Mouse (Mus musculus) lung, postnatal 0 days (tissue): ENCODE measurements around the gene Nkg7. TPM values are rescaled to one million over a fixed set of nuclear protein-coding genes. Genes with fewer than 3 reads are reported as not detected.

ENCODE experiments used
- ATAC-seq: fragments of 200-750 bp; cut with Nextera tagmentation; 2 replicates; pipeline ENCODE4 v1.8.0; 2017; ENCODE audit warnings: moderate library complexity
- DNase-seq: peaks from one replicate; pipeline ENCODE4 v3.0.0-alpha.2; 2016; ENCODE audit warnings: low spot score
- H3K27ac ChIP-seq: fragments of 300-500 bp; sonication (generic); 2 replicates; pipeline ENCODE4 v1.5.1; 2014; ENCODE audit warnings: antibody characterized with exemption, mild to moderate bottlenecking, low read length, mixed read lengths
- H3K27me3 ChIP-seq: fragments of 300-500 bp; sonication (generic); replicated peaks from 2 replicates; pipeline ENCODE4 v1.6.1; 2014; ENCODE audit warnings: low read length, mixed read lengths; ENCODE audit not compliant: insufficient read depth
- H3K36me3 ChIP-seq: fragments of 300-500 bp; sonication (generic); 2 replicates; pipeline ENCODE4 v1.6.1; 2014; ENCODE audit warnings: low read length, mixed read lengths; ENCODE audit not compliant: insufficient read depth
- H3K4me1 ChIP-seq: fragments of 300-500 bp; sonication (generic); 2 replicates; pipeline ENCODE4 v1.6.1; 2014; ENCODE audit warnings: antibody characterized with exemption, low read depth, low read length, mixed read lengths; ENCODE audit not compliant: insufficient read depth
- H3K4me2 ChIP-seq: fragments of 300-500 bp; sonication (generic); replicated peaks from 2 replicates; pipeline ENCODE4 v1.6.1; 2014; ENCODE audit warnings: low read depth, mild to moderate bottlenecking, low read length, moderate library complexity, mixed read lengths
- H3K4me3 ChIP-seq: fragments of 300-500 bp; sonication (generic); 2 replicates; pipeline ENCODE4 v1.5.1; 2014; ENCODE audit warnings: low read depth, low read length
- H3K9ac ChIP-seq: fragments of 300-500 bp; sonication (generic); replicated peaks from 2 replicates; pipeline ENCODE4 v1.6.1; 2014; ENCODE audit warnings: low read depth, mild to moderate bottlenecking
- H3K9me3 ChIP-seq: fragments of 300-500 bp; sonication (generic); 2 replicates; pipeline ENCODE4 v1.6.1; 2016; ENCODE audit warnings: low read length, mixed read lengths
- CTCF ChIP-seq: IDR thresholded peaks from 2 replicates; pipeline ENCODE4 v1.5.1; 2016; ENCODE audit warnings: antibody characterized with exemption, mild to moderate bottlenecking
- EP300 ChIP-seq: IDR thresholded peaks from 2 replicates; pipeline ENCODE4 v1.6.1; 2016; ENCODE audit warnings: antibody characterized with exemption, mild to moderate bottlenecking, control low read depth
- WGBS: fragments of 180-500 bp; shearing (Covaris S2); extraction: QIAGEN DNeasy Blood & Tissue Kit; methylation state at CpG from one replicate; pipeline ENCODE4 v1.1.7; 2014; 5-methylcytosine and 5-hydroxymethylcytosine counted together
- polyA plus RNA-seq: library from polyadenylated mRNA; unstranded; fragments of >200 nt; fragmentation: Nextera tagmentation; extraction: Ambion mirVana; gene quantifications from 2 replicates; pipeline ENCODE4 v1.2.1, GENCODE M21; 2015

The Nkg7 gene
- polyA plus RNA-seq, 1 experiment from 2014 or later = 2.6 TPM

- H3K27ac ChIP-seq = peak overlapping the region; percentile 47
- H3K27me3 ChIP-seq = 0 out of 2 replicates have a peak, but pooled peaks cover 4% of the 10 kb centered on the region
- no peak; the same call in 1 of the 2 replicates for TF ChIP-seq CTCF
- TF ChIP-seq EP300 = no peak
- H3K9me3 ChIP-seq = no peaks in the 10 kb centered on the region
- H3K4me2 ChIP-seq = peak overlapping the region; percentile 89
- peak; percentile 89 for ATAC-seq
- H3K9ac ChIP-seq = peak overlapping the region; percentile 23; the same call in 1 of the 2 replicates
- DNase-seq = peak; percentile 98
- under 1% methylated on average over 33 of the region's 33 CpGs for WGBS
- H3K36me3 ChIP-seq = no peaks in the 10 kb centered on the region
- H3K4me1 ChIP-seq = peaks cover 7% of the 10 kb centered on the region; the same call in 1 of the 2 replicates
- peak overlapping the region; percentile 57 for H3K4me3 ChIP-seq
Measured at GRCm38 (mm10) chr7:43465344-43466098, 28.6 kb downstream of the Nkg7 start.

- no peaks in the 10 kb centered on the region for H3K9me3 ChIP-seq
- H3K27ac ChIP-seq = peak overlapping the region; percentile 47
- H3K4me2 ChIP-seq = peak overlapping the region; percentile 89
- peak overlapping the region; percentile 57 for H3K4me3 ChIP-seq
- TF ChIP-seq CTCF (peak; percentile 97), EP300 (no peak)
- peak overlapping the region; percentile 9; the same call in 1 of the 2 replicates for H3K9ac ChIP-seq
- 1% methylated on average over 32 of the region's 33 CpGs for WGBS
- DNase-seq (peak; percentile 92), ATAC-seq (peak; percentile 75)
- H3K27me3 ChIP-seq = 0 out of 2 replicates have a peak, but pooled peaks cover 4% of the 10 kb centered on the region
- peaks cover 7% of the 10 kb centered on the region; the same call in 1 of the 2 replicates for H3K4me1 ChIP-seq
- no peaks in the 10 kb centered on the region for H3K36me3 ChIP-seq
Measured at GRCm38 (mm10) chr7:43466099-43466694, 29.3 kb downstream of the Nkg7 start.

GRCm38 (mm10) chr7:43470373-43470772 lies 33.5 kb downstream of the Nkg7 start:
- peak; percentile 26 for DNase-seq
- Histone ChIP-seq H3K4me1 (no peaks in the 10 kb centered on the region), H3K27ac (no peak overlapping the region), H3K27me3 (no peaks in the 10 kb centered on the region), H3K9ac (no peak overlapping the region), H3K9me3 (no peaks in the 10 kb centered on the region), H3K4me3 (no peak overlapping the region), H3K4me2 (no peak overlapping the region), H3K36me3 (no peaks in the 10 kb centered on the region)
- no peak for ATAC-seq
- WGBS = 40% methylated on average over 8 of the region's 8 CpGs
- TF ChIP-seq EP300 = no peak
- TF ChIP-seq CTCF = peak; percentile 64

- peak; percentile 48 for ATAC-seq
- Histone ChIP-seq H3K36me3 (no peaks in the 10 kb centered on the region), H3K27ac (no peak overlapping the region), H3K27me3 (0 out of 2 replicates have a peak, but pooled peaks cover 7% of the 10 kb centered on the region), H3K4me2 (no peak overlapping the region), H3K4me3 (no peak overlapping the region), H3K9me3 (no peaks in the 10 kb centered on the region), H3K9ac (no peak overlapping the region), H3K4me1 (no peaks in the 10 kb centered on the region)
- DNase-seq = peak; percentile 27
- whole genome bisulfite sequencing = 10% methylated on average over 22 of the region's 23 CpGs
- no peak for TF ChIP-seq EP300
- peak; percentile 51 for TF ChIP-seq CTCF
Measured at GRCm38 (mm10) chr7:43475706-43476105, 38.8 kb downstream of the Nkg7 start.

- WGBS = 8% methylated on average over 13 of the region's 13 CpGs
- Histone ChIP-seq H3K4me2 (no peak overlapping the region), H3K36me3 (no peaks in the 10 kb centered on the region), H3K27me3 (0 out of 2 replicates have a peak, but pooled peaks cover 7% of the 10 kb centered on the region), H3K27ac (no peak overlapping the region), H3K4me3 (no peak overlapping the region), H3K9me3 (no peaks in the 10 kb centered on the region), H3K9ac (no peak overlapping the region), H3K4me1 (no peaks in the 10 kb centered on the region)
- DNase-seq (no peak), ATAC-seq (no peak)
- TF ChIP-seq EP300 (no peak), CTCF (no peak)
Measured at GRCm38 (mm10) chr7:43476376-43476775, 39.5 kb downstream of the Nkg7 start.

- H3K36me3 ChIP-seq = no peaks in the 10 kb centered on the region
Measured at GRCm38 (mm10) chr7:43481191-43481590, 44.3 kb downstream of the Nkg7 start.

More at GRCm38 (mm10) chr7:43481191-43481590, 44.3 kb downstream of the Nkg7 start:
- Histone ChIP-seq H3K4me3 (no peak overlapping the region), H3K9me3 (no peaks in the 10 kb centered on the region), H3K4me2 (no peak overlapping the region), H3K9ac (no peak overlapping the region), H3K27ac (no peak overlapping the region), H3K4me1 (no peaks in the 10 kb centered on the region), H3K27me3 (no peaks in the 10 kb centered on the region)
- DNase-seq (no peak), ATAC-seq (no peak)
- 52% methylated on average over 3 of the region's 3 CpGs for WGBS
- TF ChIP-seq CTCF (no peak), EP300 (no peak)
